Mouse (Mus musculus): Measurements from ENCODE around the gene Gck. TPM values are rescaled to one million over a fixed set of nuclear protein-coding genes. Genes with fewer than 3 reads are reported as not detected.

Gene Gck
- total and polyA plus RNA-seq, 2 experiments from 2014 or later, result 7.7 to 13.2 TPM

DNA sequence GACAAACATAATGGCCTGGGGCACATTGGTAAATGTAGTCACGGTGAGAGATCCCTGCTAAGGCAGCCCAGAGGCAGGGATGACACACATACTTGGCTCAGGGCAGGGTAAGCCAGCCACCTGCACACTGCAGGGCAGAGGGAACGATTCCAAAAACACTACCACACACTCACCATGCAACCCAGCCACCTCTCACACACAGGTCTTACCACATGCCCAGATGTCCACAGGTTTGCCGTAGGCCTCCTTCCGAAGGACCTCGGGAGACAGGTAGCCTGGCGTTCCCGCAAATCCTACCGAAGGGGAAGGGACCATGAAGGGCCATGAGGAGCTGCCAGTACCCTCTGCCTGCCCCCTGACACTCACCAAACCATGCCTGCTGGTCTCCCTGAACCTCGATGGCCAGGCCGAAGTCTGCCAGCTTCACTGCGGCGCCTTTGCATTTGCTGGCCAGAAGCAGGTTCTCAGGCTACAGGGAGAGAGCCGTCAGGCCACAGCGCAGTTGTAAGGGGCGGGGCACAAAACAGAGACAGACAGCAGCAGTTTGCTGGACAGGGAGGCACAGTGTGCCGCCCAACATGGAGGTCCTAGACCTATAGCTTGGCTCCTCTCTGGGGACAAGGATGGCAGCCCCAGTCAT, 40.2 kb upstream of the Gck start:
- TF ChIP-seq CTCF (IDR thresholded peaks at IDR 0.05), result no peak
- Histone ChIP-seq H3K4me2 (ENCODE audit: low read depth, low read length, poor library complexity, severe bottlenecking) (no peak overlapping the region), H3K9ac (replicated peaks; ENCODE audit: low read length, poor library complexity, severe bottlenecking) (no peak overlapping the region), H3K4me3 (ENCODE audit: low read depth, low read length) (no peak overlapping the region), H3K4me1 (ENCODE audit: insufficient read depth, low read length) (no peaks in the 10 kb centered on the region), H3K27me3 (ENCODE audit: insufficient read depth, low read length) (no peaks in the 10 kb centered on the region), H3K36me3 (ENCODE audit: insufficient read depth, low read length) (peaks cover 56% of the 10 kb centered on the region), H3K27ac (ENCODE audit: low read depth, low read length) (no peak overlapping the region), H3K9me3 (ENCODE audit: low read length) (no peaks in the 10 kb centered on the region)
- 87% methylated on average over 16 of the region's 16 CpGs for WGBS
- no peak for ATAC-seq (ENCODE audit: low FRiP score)
- DNase-seq (ENCODE audit: low spot score), result no peak

DNA sequence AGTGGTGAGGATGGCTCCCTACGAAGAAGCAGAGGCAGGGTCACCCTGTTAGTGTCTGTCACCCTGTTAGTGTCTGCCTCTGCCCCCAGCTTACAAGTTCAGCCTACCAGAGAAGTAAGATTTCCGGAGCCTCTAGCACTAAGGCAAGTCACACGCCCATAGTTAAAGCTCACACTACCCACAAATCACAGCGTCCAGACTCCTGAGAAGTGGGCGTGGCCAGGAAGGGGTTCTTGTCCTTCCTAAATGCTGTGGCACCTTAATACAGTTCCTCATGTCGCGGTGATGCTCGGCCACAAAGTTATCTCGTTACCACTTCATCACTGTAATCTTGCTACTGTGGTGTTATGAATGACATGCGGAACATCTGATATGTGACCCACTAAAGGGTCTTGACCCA, 38.2 kb upstream of the Gck start:
- no peak overlapping the region for H3K9ac ChIP-seq (replicated peaks; ENCODE audit: low read length, poor library complexity, severe bottlenecking)
- TF ChIP-seq CTCF (IDR thresholded peaks at IDR 0.05), result no peak
- H3K27me3 ChIP-seq (ENCODE audit: insufficient read depth, low read length), result no peaks in the 10 kb centered on the region
- no peak overlapping the region for H3K4me3 ChIP-seq (ENCODE audit: low read depth, low read length)
- no peak overlapping the region for H3K4me2 ChIP-seq (ENCODE audit: low read depth, low read length, poor library complexity, severe bottlenecking)
- WGBS, result 84% methylated on average over 10 of the region's 10 CpGs
- no peak overlapping the region for H3K27ac ChIP-seq (ENCODE audit: low read depth, low read length)
- DNase-seq (ENCODE audit: low spot score) (no peak), ATAC-seq (ENCODE audit: low FRiP score) (no peak)
- peaks cover 52% of the 10 kb centered on the region for H3K36me3 ChIP-seq (ENCODE audit: insufficient read depth, low read length)
- no peaks in the 10 kb centered on the region for H3K9me3 ChIP-seq (ENCODE audit: low read length)
- H3K4me1 ChIP-seq (ENCODE audit: insufficient read depth, low read length), result no peaks in the 10 kb centered on the region

- TF ChIP-seq CTCF (IDR thresholded peaks at IDR 0.05), result no peak
- H3K36me3 ChIP-seq (ENCODE audit: insufficient read depth, low read length), result peaks cover 65% of the 10 kb centered on the region
- no peak for ATAC-seq (ENCODE audit: low FRiP score)
- no peak overlapping the region for H3K4me2 ChIP-seq (ENCODE audit: low read depth, low read length, poor library complexity, severe bottlenecking)
- no peak for DNase-seq (ENCODE audit: low spot score)
- no peak overlapping the region for H3K27ac ChIP-seq (ENCODE audit: low read depth, low read length)
- no peaks in the 10 kb centered on the region for H3K9me3 ChIP-seq (ENCODE audit: low read length)
- no peak overlapping the region for H3K4me3 ChIP-seq (ENCODE audit: low read depth, low read length)
- H3K27me3 ChIP-seq (ENCODE audit: insufficient read depth, low read length), result no peaks in the 10 kb centered on the region
- no peak overlapping the region for H3K9ac ChIP-seq (replicated peaks; ENCODE audit: low read length, poor library complexity, severe bottlenecking)
- H3K4me1 ChIP-seq (ENCODE audit: insufficient read depth, low read length), result no peaks in the 10 kb centered on the region
- WGBS, result 95% methylated on average over 5 of the region's 5 CpGs
Observed at GRCm38 (mm10) chr11:5983629-5984028, 33.7 kb upstream of the Gck start.

DNA sequence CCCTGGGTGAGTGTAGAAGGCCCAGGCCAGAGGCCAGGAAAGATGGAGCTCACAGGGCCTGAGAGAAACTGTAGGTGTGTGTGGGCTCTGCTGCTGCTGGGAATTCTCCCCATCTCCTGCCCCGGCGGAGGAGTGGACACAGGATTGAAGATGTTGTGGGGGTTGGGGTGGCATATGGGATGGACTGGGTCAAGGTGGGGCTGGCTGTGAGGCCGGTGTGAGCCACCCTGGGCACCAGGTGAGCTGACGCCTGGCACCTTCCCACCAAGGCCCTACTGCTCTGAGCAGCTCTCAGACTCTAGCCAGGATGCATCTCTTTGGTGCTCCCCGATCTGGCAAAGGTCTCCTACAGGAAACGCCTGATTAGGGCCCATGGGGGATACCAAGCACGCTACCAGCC, 31.4 kb upstream of the Gck start:
- Histone ChIP-seq H3K36me3 (ENCODE audit: insufficient read depth, low read length) (peaks cover 68% of the 10 kb centered on the region), H3K4me1 (ENCODE audit: insufficient read depth, low read length) (no peaks in the 10 kb centered on the region), H3K27me3 (ENCODE audit: insufficient read depth, low read length) (no peaks in the 10 kb centered on the region), H3K9me3 (ENCODE audit: low read length) (no peaks in the 10 kb centered on the region), H3K9ac (replicated peaks; ENCODE audit: low read length, poor library complexity, severe bottlenecking) (no peak overlapping the region), H3K4me3 (ENCODE audit: low read depth, low read length) (no peak overlapping the region), H3K4me2 (ENCODE audit: low read depth, low read length, poor library complexity, severe bottlenecking) (no peak overlapping the region), H3K27ac (ENCODE audit: low read depth, low read length) (no peak overlapping the region)
- DNase-seq (ENCODE audit: low spot score), result no peak
- WGBS, result 88% methylated on average over 7 of the region's 7 CpGs
- no peak for TF ChIP-seq CTCF (IDR thresholded peaks at IDR 0.05)
- no peak for ATAC-seq (ENCODE audit: low FRiP score)

GRCm38 (mm10) chr11:5980561-5980960, 30.7 kb upstream of the Gck start:
- H3K36me3 ChIP-seq (ENCODE audit: insufficient read depth, low read length), result peaks cover 68% of the 10 kb centered on the region
- DNase-seq (ENCODE audit: low spot score) (no peak), ATAC-seq (ENCODE audit: low FRiP score) (no peak)
- TF ChIP-seq CTCF (IDR thresholded peaks at IDR 0.05), result no peak
- no peaks in the 10 kb centered on the region for H3K9me3 ChIP-seq (ENCODE audit: low read length)
- H3K4me2 ChIP-seq (ENCODE audit: low read depth, low read length, poor library complexity, severe bottlenecking), result no peak overlapping the region
- H3K4me1 ChIP-seq (ENCODE audit: insufficient read depth, low read length), result no peaks in the 10 kb centered on the region
- H3K27ac ChIP-seq (ENCODE audit: low read depth, low read length), result no peak overlapping the region
- H3K27me3 ChIP-seq (ENCODE audit: insufficient read depth, low read length), result no peaks in the 10 kb centered on the region
- WGBS, result 69% methylated on average over 8 of the region's 8 CpGs
- no peak overlapping the region for H3K9ac ChIP-seq (replicated peaks; ENCODE audit: low read length, poor library complexity, severe bottlenecking)
- H3K4me3 ChIP-seq (ENCODE audit: low read depth, low read length), result no peak overlapping the region

GRCm38 (mm10) chr11:5980108-5980507, 30.2 kb upstream of the Gck start:
- no peaks in the 10 kb centered on the region for H3K9me3 ChIP-seq (ENCODE audit: low read length)
- H3K4me1 ChIP-seq (ENCODE audit: insufficient read depth, low read length), result no peaks in the 10 kb centered on the region
- DNase-seq (ENCODE audit: low spot score) (no peak), ATAC-seq (ENCODE audit: low FRiP score) (no peak)
- peaks cover 67% of the 10 kb centered on the region for H3K36me3 ChIP-seq (ENCODE audit: insufficient read depth, low read length)
- no peak overlapping the region for H3K4me3 ChIP-seq (ENCODE audit: low read depth, low read length)
- no peak for TF ChIP-seq CTCF (IDR thresholded peaks at IDR 0.05)
- 91% methylated on average over 2 of the region's 2 CpGs for whole genome bisulfite sequencing
- no peak overlapping the region for H3K9ac ChIP-seq (replicated peaks; ENCODE audit: low read length, poor library complexity, severe bottlenecking)
- H3K27me3 ChIP-seq (ENCODE audit: insufficient read depth, low read length), result no peaks in the 10 kb centered on the region
- H3K4me2 ChIP-seq (ENCODE audit: low read depth, low read length, poor library complexity, severe bottlenecking), result no peak overlapping the region
- no peak overlapping the region for H3K27ac ChIP-seq (ENCODE audit: low read depth, low read length)

Measured in midbrain, postnatal 0 days (tissue).